Mouse (Mus musculus): ENCODE measurements around the gene Lgalsl. TPM values are rescaled to one million over a fixed set of nuclear protein-coding genes. Genes with fewer than 3 reads are reported as not detected.

Gene Lgalsl
- polyA plus RNA-seq, 1 experiment from 2014 or later, result 34.8 TPM

DNA sequence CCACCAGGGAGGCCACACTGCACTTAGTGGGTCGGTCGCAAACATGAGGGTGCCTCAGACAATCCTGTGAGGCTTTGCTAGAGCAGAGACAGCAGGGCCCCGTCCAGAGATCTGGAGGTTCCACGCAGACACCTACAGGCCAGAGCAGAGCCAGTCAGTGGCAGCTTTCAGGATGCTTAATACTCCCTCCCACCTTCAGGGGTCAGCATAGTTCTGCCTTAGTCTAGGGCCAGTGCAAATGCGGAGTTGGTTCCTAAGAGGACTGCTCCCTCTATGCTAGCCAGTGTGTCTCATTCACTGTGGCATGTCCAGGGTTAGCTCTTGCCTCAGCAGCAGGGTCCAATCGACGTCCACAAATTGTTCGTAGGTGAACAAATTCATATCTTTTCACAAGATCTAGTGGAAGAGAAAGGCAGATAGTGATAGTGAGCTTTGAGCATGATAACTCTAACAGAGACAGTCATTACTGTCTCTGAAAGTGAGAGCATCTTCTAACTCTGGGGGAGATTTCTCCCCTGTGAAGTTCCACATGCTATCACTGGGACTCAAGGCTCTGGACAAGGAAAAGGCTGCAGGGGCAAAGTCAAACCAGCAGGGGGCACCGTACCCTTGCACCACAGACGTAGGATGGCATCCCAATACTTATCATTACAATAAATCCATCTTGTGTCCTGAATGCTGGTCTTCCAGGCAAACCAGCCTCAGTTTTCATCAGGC, 36.5 kb downstream of the Lgalsl start:
- Histone ChIP-seq H3K27me3 (no peaks in the 10 kb centered on the region), H3K36me3 (no peaks in the 10 kb centered on the region), H3K4me2 (no peak overlapping the region), H3K9me3 (replicated peaks) (no peaks in the 10 kb centered on the region), H3K4me3 (no peak overlapping the region), H3K4me1 (replicated peaks) (peaks cover 6% of the 10 kb centered on the region; the same call in 1 of the 2 replicates), H3K27ac (no peak overlapping the region), H3K9ac (no peak overlapping the region)
- peak; percentile 76 for ATAC-seq (replicated peaks; ENCODE audit: insufficient number of reproducible peaks, insufficient read depth, low FRiP score, low read depth)
- WGBS, result 30% methylated on average over 10 of the region's 10 CpGs

DNA sequence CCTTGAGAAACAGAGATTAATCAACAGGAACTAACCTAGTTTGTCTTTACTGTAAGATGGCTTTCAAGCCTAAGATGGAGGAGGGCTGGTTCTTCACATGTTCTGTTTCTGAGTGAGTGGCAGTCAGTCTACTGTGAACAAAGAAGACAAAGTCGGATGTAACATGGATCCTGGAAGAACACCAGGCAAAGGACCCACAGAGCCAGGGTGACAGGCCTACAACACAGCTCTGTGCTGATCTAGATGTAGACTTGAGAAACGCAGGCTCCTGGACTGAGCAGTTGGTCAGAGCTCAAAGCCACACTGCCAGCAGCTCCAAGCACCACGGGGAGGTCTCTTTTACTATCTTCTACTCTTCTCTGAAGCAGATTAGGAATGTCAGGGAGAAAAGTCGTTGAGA, 37.2 kb downstream of the Lgalsl start:
- Histone ChIP-seq H3K4me3 (no peak overlapping the region), H3K27me3 (no peaks in the 10 kb centered on the region), H3K9me3 (replicated peaks) (no peaks in the 10 kb centered on the region), H3K4me1 (replicated peaks) (peaks cover 6% of the 10 kb centered on the region; the same call in 1 of the 2 replicates), H3K36me3 (no peaks in the 10 kb centered on the region), H3K9ac (no peak overlapping the region), H3K27ac (no peak overlapping the region), H3K4me2 (no peak overlapping the region)
- WGBS, result 55% methylated on average over 4 of the region's 4 CpGs
- no peak for ATAC-seq (replicated peaks; ENCODE audit: insufficient number of reproducible peaks, insufficient read depth, low FRiP score, low read depth)

DNA sequence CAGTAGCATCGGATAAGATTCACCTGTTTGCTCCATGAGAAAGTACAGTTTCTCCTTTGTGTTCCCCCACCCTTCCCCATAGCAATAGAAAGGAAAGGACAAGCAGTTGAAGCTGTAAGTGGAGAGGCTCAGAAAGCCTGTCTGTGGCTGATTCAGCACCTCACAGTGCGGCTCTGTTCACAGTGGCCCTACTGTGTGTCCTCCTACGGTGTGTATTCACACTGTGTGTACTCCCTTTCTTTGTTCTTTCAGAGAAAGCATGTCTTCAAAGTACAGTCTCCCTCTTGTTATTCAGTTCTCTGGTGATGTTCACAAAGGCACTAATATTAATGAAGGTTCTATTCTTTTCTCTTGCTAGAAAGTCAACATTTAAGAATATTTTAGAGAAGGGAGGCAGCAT, 38.2 kb downstream of the Lgalsl start:
- WGBS, result 81% methylated on average over 3 of the region's 3 CpGs
- H3K27ac ChIP-seq, result no peak overlapping the region
- H3K4me1 ChIP-seq (replicated peaks), result peaks cover 6% of the 10 kb centered on the region; the same call in 1 of the 2 replicates
- no peak overlapping the region for H3K4me3 ChIP-seq
- no peaks in the 10 kb centered on the region for H3K9me3 ChIP-seq (replicated peaks)
- no peaks in the 10 kb centered on the region for H3K36me3 ChIP-seq
- no peak for ATAC-seq (replicated peaks; ENCODE audit: insufficient number of reproducible peaks, insufficient read depth, low FRiP score, low read depth)
- no peak overlapping the region for H3K4me2 ChIP-seq
- H3K27me3 ChIP-seq, result no peaks in the 10 kb centered on the region
- H3K9ac ChIP-seq, result no peak overlapping the region

DNA sequence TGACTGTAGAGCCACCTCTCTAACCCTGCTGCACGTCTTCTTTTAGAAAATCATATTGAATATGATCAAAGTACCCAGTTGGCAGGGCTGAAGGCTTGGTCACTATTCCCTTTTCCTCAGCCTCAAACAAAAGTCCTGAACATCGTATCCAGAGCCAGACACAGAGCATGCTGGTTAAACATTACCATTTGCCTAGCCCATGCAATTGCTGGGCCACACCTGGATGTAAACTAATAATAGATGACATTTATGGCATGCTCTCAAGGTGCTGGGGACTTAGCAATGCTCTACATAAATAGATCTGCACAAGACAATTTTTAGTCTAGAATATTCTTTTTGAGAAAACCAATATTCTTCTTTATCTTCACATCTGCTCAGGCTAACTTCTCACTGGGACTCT, 39.5 kb downstream of the Lgalsl start:
- no peaks in the 10 kb centered on the region for H3K36me3 ChIP-seq
- H3K4me1 ChIP-seq (replicated peaks), result peaks cover 6% of the 10 kb centered on the region; the same call in 1 of the 2 replicates
- H3K27ac ChIP-seq, result no peak overlapping the region
- H3K9ac ChIP-seq, result no peak overlapping the region
- no peak overlapping the region for H3K4me3 ChIP-seq
- no peak for ATAC-seq (replicated peaks; ENCODE audit: insufficient number of reproducible peaks, insufficient read depth, low FRiP score, low read depth)
- no peaks in the 10 kb centered on the region for H3K27me3 ChIP-seq
- H3K9me3 ChIP-seq (replicated peaks), result no peaks in the 10 kb centered on the region
- H3K4me2 ChIP-seq, result no peak overlapping the region
- 87% methylated on average over 2 of the region's 2 CpGs for WGBS

DNA sequence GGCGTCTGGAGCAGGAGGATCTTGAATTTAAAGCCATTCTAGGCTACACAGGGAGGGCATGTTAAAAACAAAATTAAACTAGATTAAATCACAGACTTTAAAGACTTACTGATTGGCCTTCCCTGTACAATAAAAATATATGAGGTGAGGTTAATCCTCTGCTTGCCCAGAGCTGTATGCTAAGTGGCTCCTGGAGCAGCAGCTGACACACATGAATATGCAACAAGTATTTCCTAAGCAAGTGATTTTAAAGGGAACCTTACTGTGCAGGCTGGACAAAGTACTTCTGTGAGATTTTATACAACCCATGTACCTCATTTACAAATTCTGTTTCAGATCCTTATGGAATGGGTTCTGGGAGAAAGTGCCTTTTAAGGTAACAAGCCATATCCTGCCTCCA, 41.8 kb downstream of the Lgalsl start:
- no peaks in the 10 kb centered on the region for H3K27me3 ChIP-seq
- no peak overlapping the region for H3K4me3 ChIP-seq
- H3K4me2 ChIP-seq, result no peak overlapping the region
- H3K9ac ChIP-seq, result no peak overlapping the region
- H3K4me1 ChIP-seq (replicated peaks), result no peaks in the 10 kb centered on the region
- no peak for ATAC-seq (replicated peaks; ENCODE audit: insufficient number of reproducible peaks, insufficient read depth, low FRiP score, low read depth)
- no peaks in the 10 kb centered on the region for H3K36me3 ChIP-seq
- H3K27ac ChIP-seq, result no peak overlapping the region
- WGBS, result 67% methylated on average over 1 of the region's 1 CpGs
- no peaks in the 10 kb centered on the region for H3K9me3 ChIP-seq (replicated peaks)

DNA sequence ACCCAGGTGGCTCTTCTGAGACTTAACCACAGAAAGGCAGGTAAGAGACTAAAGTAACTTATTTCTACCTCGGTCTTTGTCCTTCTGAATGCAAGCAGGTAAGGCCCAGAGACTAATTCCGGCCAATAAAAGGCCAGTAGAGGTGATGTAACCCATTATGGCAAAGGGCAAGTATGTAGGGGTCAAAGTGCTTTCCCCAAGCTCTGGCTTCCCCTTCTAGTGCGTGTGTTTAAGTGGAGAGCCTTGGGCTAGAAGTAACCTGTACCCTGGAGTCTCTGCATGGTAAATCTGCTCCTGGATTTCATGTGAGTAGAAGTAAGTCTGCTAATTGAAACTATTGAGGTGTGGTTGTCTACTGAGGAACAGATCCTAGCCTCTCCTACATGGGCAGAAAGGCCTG, 42.8 kb downstream of the Lgalsl start:
- no peaks in the 10 kb centered on the region for H3K36me3 ChIP-seq
- no peaks in the 10 kb centered on the region for H3K27me3 ChIP-seq
- no peak overlapping the region for H3K27ac ChIP-seq
- no peak overlapping the region for H3K4me2 ChIP-seq
- H3K4me3 ChIP-seq, result no peak overlapping the region
- no peak for ATAC-seq (replicated peaks; ENCODE audit: insufficient number of reproducible peaks, insufficient read depth, low FRiP score, low read depth)
- H3K9me3 ChIP-seq (replicated peaks), result no peaks in the 10 kb centered on the region
- H3K4me1 ChIP-seq (replicated peaks), result no peaks in the 10 kb centered on the region
- WGBS, result 64% methylated on average over 3 of the region's 3 CpGs
- no peak overlapping the region for H3K9ac ChIP-seq

DNA sequence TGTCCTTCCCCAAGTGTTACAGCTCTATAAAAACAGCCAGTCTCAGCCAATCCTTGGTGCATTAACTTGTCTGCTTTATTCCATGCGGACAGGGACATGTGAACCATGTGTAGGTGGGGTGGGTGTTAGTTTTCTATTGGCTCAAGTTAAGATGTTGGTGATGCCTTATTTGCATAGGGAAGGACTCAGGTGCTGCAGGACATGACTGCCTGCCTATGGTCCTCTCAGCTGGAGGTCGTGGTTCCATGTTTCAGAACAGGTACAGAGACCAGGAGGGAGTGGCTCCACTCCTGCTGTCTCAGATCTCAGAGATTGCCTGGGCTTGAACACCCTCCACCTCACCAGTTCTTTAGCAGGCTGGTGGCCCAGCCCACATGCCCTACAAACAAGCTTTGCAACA, 44.7 kb downstream of the Lgalsl start:
- WGBS, result 63% methylated on average over 2 of the region's 2 CpGs
- Histone ChIP-seq H3K27me3 (no peaks in the 10 kb centered on the region), H3K9me3 (replicated peaks) (no peaks in the 10 kb centered on the region), H3K9ac (no peak overlapping the region), H3K4me2 (no peak overlapping the region), H3K4me1 (replicated peaks) (no peaks in the 10 kb centered on the region), H3K36me3 (no peaks in the 10 kb centered on the region), H3K4me3 (no peak overlapping the region), H3K27ac (no peak overlapping the region)
- ATAC-seq (replicated peaks; ENCODE audit: insufficient number of reproducible peaks, insufficient read depth, low FRiP score, low read depth), result no peak

DNA sequence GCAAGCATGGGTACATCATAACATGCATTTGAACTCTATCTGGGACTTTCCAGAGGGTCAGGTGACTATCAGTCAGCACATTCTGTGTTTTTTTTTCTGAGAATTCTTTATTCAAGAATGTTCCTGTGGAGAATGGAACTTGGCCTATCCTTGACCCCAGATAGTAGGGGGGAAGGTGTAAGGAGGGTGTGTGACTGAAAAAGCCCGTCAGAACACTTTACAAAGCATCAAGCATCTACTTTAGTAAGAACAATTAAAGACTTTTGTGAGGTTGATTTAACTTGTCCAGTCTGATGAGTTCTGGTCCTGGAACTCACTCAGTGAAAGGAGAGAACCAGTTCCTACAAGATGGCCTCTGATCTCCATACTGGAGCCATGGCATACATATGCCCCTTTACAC, 45.7 kb downstream of the Lgalsl start:
- Histone ChIP-seq H3K27me3 (no peaks in the 10 kb centered on the region), H3K4me2 (no peak overlapping the region), H3K9ac (no peak overlapping the region), H3K9me3 (replicated peaks) (no peaks in the 10 kb centered on the region), H3K4me3 (no peak overlapping the region), H3K4me1 (replicated peaks) (no peaks in the 10 kb centered on the region), H3K36me3 (no peaks in the 10 kb centered on the region), H3K27ac (no peak overlapping the region)
- no peak for ATAC-seq (replicated peaks; ENCODE audit: insufficient number of reproducible peaks, insufficient read depth, low FRiP score, low read depth)
- WGBS, result 73% methylated on average over 1 of the region's 1 CpGs

DNA sequence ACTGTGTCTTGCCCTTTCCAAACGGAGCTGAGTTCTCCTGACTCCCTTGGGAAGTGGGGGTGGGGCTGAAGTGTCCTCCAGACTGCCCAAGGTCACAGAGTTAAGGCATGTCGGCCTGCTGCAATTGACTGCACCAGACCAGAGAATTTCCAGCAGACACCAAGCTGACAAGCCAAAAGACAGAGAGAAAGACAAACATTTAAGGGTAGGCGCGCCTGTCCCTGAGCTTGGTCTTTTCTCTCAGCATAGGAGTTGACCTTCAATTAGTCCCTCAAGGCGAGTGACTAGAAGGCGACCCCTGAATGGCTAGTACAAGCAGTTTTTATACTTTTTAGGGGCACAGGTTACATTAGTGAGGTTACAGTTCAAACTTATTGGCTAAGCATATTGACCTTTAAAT, 46.1 kb downstream of the Lgalsl start:
- Histone ChIP-seq H3K4me2 (no peak overlapping the region), H3K4me1 (replicated peaks) (no peaks in the 10 kb centered on the region), H3K9me3 (replicated peaks) (no peaks in the 10 kb centered on the region), H3K27ac (no peak overlapping the region), H3K4me3 (no peak overlapping the region), H3K27me3 (no peaks in the 10 kb centered on the region), H3K9ac (no peak overlapping the region), H3K36me3 (no peaks in the 10 kb centered on the region)
- ATAC-seq (replicated peaks; ENCODE audit: insufficient number of reproducible peaks, insufficient read depth, low FRiP score, low read depth), result no peak
- 81% methylated on average over 6 of the region's 6 CpGs for WGBS

DNA sequence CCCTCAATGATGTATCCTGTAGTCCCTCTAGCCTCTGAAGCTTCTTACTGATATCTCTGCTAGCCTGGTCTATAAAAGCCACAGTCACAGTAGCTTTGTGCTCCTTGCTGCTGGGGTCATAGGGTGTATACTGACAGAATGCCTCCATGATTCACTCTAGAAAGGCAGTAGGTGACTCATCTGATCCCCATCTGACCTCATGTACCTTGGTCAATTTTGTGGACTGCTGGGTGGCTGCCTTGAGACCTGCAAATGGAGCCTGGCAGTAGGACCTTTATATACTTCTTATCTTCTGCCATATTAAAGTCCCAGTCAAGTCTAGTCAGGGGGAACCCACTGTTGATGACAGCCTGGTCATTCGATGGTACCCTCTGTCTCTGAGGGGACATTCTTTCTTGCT, 47.4 kb downstream of the Lgalsl start:
- H3K27ac ChIP-seq, result no peak overlapping the region
- H3K4me2 ChIP-seq, result no peak overlapping the region
- H3K4me1 ChIP-seq (replicated peaks), result no peaks in the 10 kb centered on the region
- no peak overlapping the region for H3K4me3 ChIP-seq
- no peak for ATAC-seq (replicated peaks; ENCODE audit: insufficient number of reproducible peaks, insufficient read depth, low FRiP score, low read depth)
- 79% methylated on average over 1 of the region's 1 CpGs for WGBS
- H3K9ac ChIP-seq, result no peak overlapping the region
- H3K36me3 ChIP-seq, result no peaks in the 10 kb centered on the region
- no peaks in the 10 kb centered on the region for H3K9me3 ChIP-seq (replicated peaks)
- no peaks in the 10 kb centered on the region for H3K27me3 ChIP-seq

DNA sequence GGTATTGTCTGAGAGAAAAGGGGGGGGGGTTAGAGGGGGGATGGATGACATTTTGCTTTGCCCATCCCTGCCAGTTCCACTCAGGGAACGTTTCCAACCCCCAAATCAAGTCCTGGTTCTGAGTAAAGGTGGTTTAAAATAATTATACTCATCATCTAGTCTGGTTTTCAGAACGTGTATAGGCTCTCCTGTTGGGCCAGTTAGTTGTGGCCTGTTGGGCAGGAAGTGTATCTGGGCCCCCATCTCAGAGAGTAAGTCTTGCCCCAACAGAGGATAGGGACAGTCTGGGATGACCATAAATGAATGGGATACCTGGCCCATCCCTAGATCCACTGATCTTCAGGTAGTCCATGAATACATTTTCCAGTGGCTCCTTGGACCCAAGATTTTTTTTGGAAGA, 48.2 kb downstream of the Lgalsl start:
- no peaks in the 10 kb centered on the region for H3K27me3 ChIP-seq
- H3K9ac ChIP-seq, result no peak overlapping the region
- no peak for ATAC-seq (replicated peaks; ENCODE audit: insufficient number of reproducible peaks, insufficient read depth, low FRiP score, low read depth)
- no peak overlapping the region for H3K27ac ChIP-seq
- H3K4me3 ChIP-seq, result no peak overlapping the region
- no peaks in the 10 kb centered on the region for H3K36me3 ChIP-seq
- WGBS, result 55% methylated on average over 2 of the region's 2 CpGs
- H3K9me3 ChIP-seq (replicated peaks), result no peaks in the 10 kb centered on the region
- no peak overlapping the region for H3K4me2 ChIP-seq
- H3K4me1 ChIP-seq (replicated peaks), result no peaks in the 10 kb centered on the region

DNA sequence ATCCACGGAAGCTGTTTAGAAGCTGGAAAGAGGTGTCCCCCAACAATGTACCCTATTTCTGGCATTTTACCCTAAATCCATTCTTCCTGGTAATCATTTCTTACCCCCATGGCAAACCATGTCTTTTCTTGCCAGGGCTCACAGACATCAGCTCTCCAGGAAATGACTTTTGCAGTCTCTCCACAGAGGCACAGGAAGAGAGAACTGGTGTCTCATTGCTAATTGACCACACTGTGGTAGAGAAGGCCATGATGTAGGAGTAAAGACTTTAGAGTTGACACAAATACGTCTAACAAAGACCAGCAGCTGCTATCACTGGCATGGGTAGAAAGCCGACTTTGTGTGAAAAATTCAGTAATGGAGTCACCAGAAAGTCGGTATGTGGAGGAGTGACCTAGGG, 50.5 kb downstream of the Lgalsl start:
- no peaks in the 10 kb centered on the region for H3K4me1 ChIP-seq (replicated peaks)
- no peaks in the 10 kb centered on the region for H3K9me3 ChIP-seq (replicated peaks)
- WGBS, result 78% methylated on average over 4 of the region's 4 CpGs
- H3K4me2 ChIP-seq, result no peak overlapping the region
- H3K27me3 ChIP-seq, result no peaks in the 10 kb centered on the region
- ATAC-seq (replicated peaks; ENCODE audit: insufficient number of reproducible peaks, insufficient read depth, low FRiP score, low read depth), result no peak
- H3K4me3 ChIP-seq, result no peak overlapping the region
- H3K36me3 ChIP-seq, result no peaks in the 10 kb centered on the region
- no peak overlapping the region for H3K27ac ChIP-seq
- no peak overlapping the region for H3K9ac ChIP-seq

All from heart, embryonic 15.5 days (tissue).